22 mouse cellular contexts compared by ENCODE assay signal in the genomic region with DNA sequence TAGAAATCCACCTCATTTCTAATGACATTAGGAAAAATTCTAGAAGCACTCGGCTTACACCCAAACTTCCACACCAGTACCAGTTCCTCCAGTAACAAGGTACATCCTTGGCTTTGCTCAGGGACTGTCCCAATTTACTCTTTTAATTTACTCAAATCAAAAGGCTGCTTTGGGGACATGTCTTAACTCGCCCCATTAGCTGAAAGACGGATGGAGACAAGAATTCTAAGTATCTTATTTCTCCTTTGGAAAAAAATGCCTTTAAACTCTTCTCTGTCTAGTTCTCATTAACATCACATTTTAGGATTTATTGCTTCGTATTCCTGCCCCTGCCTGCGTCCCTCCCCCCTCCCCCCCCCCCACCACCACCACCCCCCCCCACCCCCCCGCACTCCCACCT. TPM values are rescaled to one million over a fixed set of nuclear protein-coding genes. Genes with fewer than 3 reads are reported as not detected.
"Had no signal": no experiment of that assay in that cellular context is flagged by ENCODE, and none has a peak within 500 bp of the region (broad histone marks: within the 10 kb centered on the region; RNA-seq: fewer than 3 reads in every experiment).

No protein-coding gene starts in this region.

- H3K9me3 ChIP-seq: midbrain, embryonic 10.5 days; midbrain, embryonic 12.5 days; neural tube, embryonic 13.5 days; neural tube, embryonic 15.5 days had no signal

- ATAC-seq: midbrain, embryonic 16.5 days had no signal

- H3K4me1 ChIP-seq: midbrain, embryonic 10.5 days; midbrain, embryonic 12.5 days; neural tube, embryonic 13.5 days; neural tube, embryonic 15.5 days had no signal

- DNase-seq: lung, embryonic 14.5 days; lung, postnatal 10 days; lung, postnatal 4 days; midbrain, embryonic 14.5 days; retina, postnatal 1 day; right cerebral cortex, adult 18-20 months; right cerebral cortex, postnatal 25 days; right cerebral cortex, postnatal 4 days; spleen, adult 18-20 months; thymus, adult 18-20 months; thymus, postnatal 14 days; thymus, postnatal 36 days had no signal

- H3K4me3 ChIP-seq: midbrain, embryonic 10.5 days; midbrain, embryonic 12.5 days; myocyte; neural tube, embryonic 13.5 days; neural tube, embryonic 15.5 days had no signal

- H3K27me3 ChIP-seq: midbrain, embryonic 12.5 days; neural tube, embryonic 13.5 days; neural tube, embryonic 15.5 days had no signal

- H3K9ac ChIP-seq: lung, embryonic 14.5 days; midbrain, embryonic 12.5 days; neural tube, embryonic 13.5 days; neural tube, embryonic 15.5 days had no signal

- H3K36me3 ChIP-seq: midbrain, embryonic 10.5 days; midbrain, embryonic 12.5 days; neural tube, embryonic 13.5 days; neural tube, embryonic 15.5 days had no signal

- H3K4me2 ChIP-seq: lung, embryonic 14.5 days; midbrain, embryonic 12.5 days; neural tube, embryonic 13.5 days; neural tube, embryonic 15.5 days had no signal

- H3K27ac ChIP-seq: midbrain, embryonic 10.5 days; midbrain, embryonic 12.5 days; neural tube, embryonic 13.5 days; neural tube, embryonic 15.5 days had no signal

RNA-seq across cellular contexts. Expression of gene Abca12, which starts 0.6 kb away (rescaled TPM):
- polyA plus RNA-seq: lung, embryonic 16.5 days; midbrain, embryonic 10.5 days; midbrain, embryonic 14.5 days; small intestine, adult 2 months; stomach, embryonic 14.5 days; thymus, postnatal 0 days had no signal
